Mouse (Mus musculus) cerebellum, adult 2 months (tissue): Measurements from ENCODE around the gene Rora.

Experiments used
- CTCF ChIP-seq: fragments of 200-500 bp; IDR thresholded peaks from 2 replicates; pipeline ENCODE4 v1.5.1; 2011; ENCODE audit warnings: low read depth, mild to moderate bottlenecking, control low read depth, low read length, moderate library complexity, borderline replicate concordance; ENCODE audit not compliant: insufficient read depth
- POLR2A ChIP-seq: fragments of 200-500 bp; IDR thresholded peaks from 2 replicates; pipeline ENCODE4 v1.6.1; 2011; ENCODE audit warnings: low read length, control low read depth, borderline replicate concordance; ENCODE audit not compliant: insufficient read depth

DNA sequence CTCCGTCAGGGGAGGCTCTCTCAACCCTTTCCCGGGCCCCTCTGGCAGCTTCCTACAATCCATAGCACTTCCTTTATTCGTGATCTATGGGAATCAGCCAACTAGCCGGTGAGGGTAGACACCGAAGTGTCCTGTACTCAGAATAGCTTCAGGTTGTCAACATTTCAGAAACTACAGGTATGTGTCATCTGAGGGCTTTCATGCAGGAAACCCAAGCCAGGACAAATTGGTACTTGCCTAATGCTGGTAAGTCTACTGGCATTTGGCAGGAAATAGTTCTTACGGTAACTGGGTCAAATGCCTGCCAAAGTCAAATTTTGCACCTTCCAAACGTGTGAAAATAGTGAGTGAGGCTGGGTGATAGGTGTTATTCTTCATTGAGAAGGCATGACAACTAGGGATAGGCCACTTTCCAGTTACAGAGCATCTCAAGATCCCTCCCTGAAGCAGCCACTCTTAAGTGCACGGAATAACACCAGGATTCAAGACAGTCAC is 708.4 kb downstream of the Rora start:
- TF ChIP-seq CTCF (no peak), POLR2A (no peak)
